Mouse (Mus musculus): ENCODE results near the gene Slc7a1. TPM values are rescaled to one million over a fixed set of nuclear protein-coding genes. Genes with fewer than 3 reads are reported as not detected.

Gene Slc7a1
- polyA plus RNA-seq, 2 experiments = 8.1 to 22.5 TPM

DNA sequence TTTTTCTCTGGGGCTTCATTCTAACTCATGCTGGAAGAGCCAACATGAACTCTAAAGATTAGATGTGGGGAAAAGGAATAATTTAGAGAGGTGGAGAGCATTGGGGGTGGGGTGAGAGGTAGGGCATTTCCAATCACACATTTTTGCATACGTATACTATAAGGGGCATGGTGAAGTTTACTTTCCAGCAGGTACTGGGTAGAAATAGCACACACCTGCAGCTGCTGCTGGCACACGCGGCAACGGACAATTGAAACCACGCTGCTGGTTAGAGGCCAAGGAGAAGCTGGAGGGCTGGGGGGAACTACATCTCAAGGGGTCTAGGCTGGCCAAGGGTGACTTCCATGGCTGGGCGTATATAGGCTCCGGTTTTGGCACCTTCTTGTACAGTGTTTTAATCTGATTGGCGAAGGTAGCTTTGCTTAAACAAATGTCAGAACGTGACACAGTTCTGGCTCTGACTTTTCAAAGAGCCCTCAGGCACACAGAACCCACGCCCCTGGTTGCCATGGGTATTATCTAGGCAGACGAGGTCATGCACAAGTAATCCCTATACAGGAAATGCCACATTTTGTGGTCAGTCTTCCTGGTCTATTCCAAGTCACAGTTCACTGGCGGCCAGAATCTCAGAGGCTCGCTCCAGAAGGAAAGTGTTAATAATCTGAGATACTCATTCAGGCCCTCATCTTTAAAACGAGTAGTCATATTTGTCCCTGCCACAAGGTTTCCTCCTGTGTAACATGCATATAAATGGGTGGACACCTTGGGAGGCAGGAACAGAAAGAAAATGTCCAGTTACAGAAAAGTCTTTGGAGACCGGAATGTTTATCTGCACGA lies 38.6 kb downstream of the Slc7a1 start:
- ATAC-seq (ENCODE audit: low FRiP score, low read depth) (no peak), DNase-seq (ENCODE audit: low spot score) (no peak)
- Histone ChIP-seq H3K27me3 (ENCODE audit: control insufficient read depth, insufficient read depth, low read length) (no peaks in the 10 kb centered on the region), H3K4me2 (replicated peaks; ENCODE audit: low read depth, low read length, severe bottlenecking) (no peak overlapping the region), H3K9ac (ENCODE audit: low read depth, low read length, severe bottlenecking) (no peak overlapping the region), H3K36me3 (ENCODE audit: control insufficient read depth, insufficient read depth, low read length) (no peaks in the 10 kb centered on the region), H3K4me1 (ENCODE audit: control insufficient read depth, insufficient read depth, low read length) (peaks cover 9% of the 10 kb centered on the region), H3K27ac (replicated peaks; ENCODE audit: low read depth, low read length) (no peak overlapping the region), H3K4me3 (replicated peaks; ENCODE audit: low read length) (no peak overlapping the region), H3K9me3 (ENCODE audit: control insufficient read depth, low read length) (no peaks in the 10 kb centered on the region)
- 54% methylated on average over 16 of the region's 16 CpGs for WGBS
- no peak for TF ChIP-seq POLR2A (IDR thresholded peaks at IDR 0.05; ENCODE audit: borderline replicate concordance, extremely low read depth, insufficient read depth, insufficient read length)

DNA sequence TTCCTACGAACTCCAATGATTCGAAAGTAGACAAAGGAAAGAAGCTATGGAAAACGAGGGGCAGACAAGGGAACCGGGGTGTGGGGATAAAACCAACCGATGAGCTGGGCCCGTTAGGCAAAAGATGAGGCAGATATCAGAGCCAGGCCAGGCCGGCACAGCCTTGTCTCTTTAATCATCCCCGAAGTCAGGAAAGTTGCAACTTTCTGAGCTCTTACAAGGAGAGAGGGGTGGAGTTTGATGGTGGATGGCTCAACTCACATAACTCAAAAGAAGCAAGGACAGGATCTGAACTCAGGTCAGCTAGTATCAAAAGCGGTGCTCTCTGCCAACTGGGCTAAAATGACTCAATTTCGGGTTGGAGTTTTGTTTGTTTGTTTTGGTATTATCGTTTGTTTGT lies 40.6 kb downstream of the Slc7a1 start:
- Histone ChIP-seq H3K4me3 (replicated peaks; ENCODE audit: low read length) (no peak overlapping the region), H3K4me1 (ENCODE audit: control insufficient read depth, insufficient read depth, low read length) (peaks cover 9% of the 10 kb centered on the region), H3K4me2 (replicated peaks; ENCODE audit: low read depth, low read length, severe bottlenecking) (no peak overlapping the region), H3K27me3 (ENCODE audit: control insufficient read depth, insufficient read depth, low read length) (no peaks in the 10 kb centered on the region), H3K9me3 (ENCODE audit: control insufficient read depth, low read length) (no peaks in the 10 kb centered on the region), H3K9ac (ENCODE audit: low read depth, low read length, severe bottlenecking) (no peak overlapping the region), H3K27ac (replicated peaks; ENCODE audit: low read depth, low read length) (no peak overlapping the region), H3K36me3 (ENCODE audit: control insufficient read depth, insufficient read depth, low read length) (no peaks in the 10 kb centered on the region)
- ATAC-seq (ENCODE audit: low FRiP score, low read depth) (no peak), DNase-seq (ENCODE audit: low spot score) (no peak)
- no peak for TF ChIP-seq POLR2A (IDR thresholded peaks at IDR 0.05; ENCODE audit: borderline replicate concordance, extremely low read depth, insufficient read depth, insufficient read length)
- 91% methylated on average over 11 of the region's 11 CpGs for WGBS

DNA sequence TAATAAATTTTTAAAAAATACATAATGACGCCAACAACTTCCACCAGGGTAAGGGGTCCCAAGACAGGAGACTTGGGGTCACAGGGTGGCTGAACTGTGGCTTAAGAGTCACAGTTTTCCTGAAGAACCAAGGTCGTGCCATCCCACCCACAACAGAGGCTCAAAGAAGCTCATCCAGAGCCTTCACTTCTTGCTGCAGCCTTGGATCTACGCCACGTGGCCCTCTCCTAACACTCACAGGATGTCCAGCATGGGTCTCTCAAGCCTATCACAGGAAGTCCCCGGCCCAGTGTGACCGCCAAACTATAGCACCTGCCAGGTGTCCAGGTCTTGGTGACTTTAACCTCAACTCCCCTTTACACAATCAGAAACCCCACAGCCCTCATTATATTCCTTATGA lies 42.5 kb downstream of the Slc7a1 start:
- H3K27me3 ChIP-seq (ENCODE audit: control insufficient read depth, insufficient read depth, low read length) = no peaks in the 10 kb centered on the region
- ATAC-seq (ENCODE audit: low FRiP score, low read depth) (no peak), DNase-seq (ENCODE audit: low spot score) (no peak)
- no peaks in the 10 kb centered on the region for H3K36me3 ChIP-seq (ENCODE audit: control insufficient read depth, insufficient read depth, low read length)
- no peak overlapping the region for H3K9ac ChIP-seq (ENCODE audit: low read depth, low read length, severe bottlenecking)
- no peak overlapping the region for H3K4me2 ChIP-seq (replicated peaks; ENCODE audit: low read depth, low read length, severe bottlenecking)
- TF ChIP-seq POLR2A (IDR thresholded peaks at IDR 0.05; ENCODE audit: borderline replicate concordance, extremely low read depth, insufficient read depth, insufficient read length) = no peak
- WGBS = 97% methylated on average over 6 of the region's 6 CpGs
- no peaks in the 10 kb centered on the region for H3K9me3 ChIP-seq (ENCODE audit: control insufficient read depth, low read length)
- H3K4me3 ChIP-seq (replicated peaks; ENCODE audit: low read length) = no peak overlapping the region
- H3K4me1 ChIP-seq (ENCODE audit: control insufficient read depth, insufficient read depth, low read length) = peaks cover 6% of the 10 kb centered on the region
- no peak overlapping the region for H3K27ac ChIP-seq (replicated peaks; ENCODE audit: low read depth, low read length)

DNA sequence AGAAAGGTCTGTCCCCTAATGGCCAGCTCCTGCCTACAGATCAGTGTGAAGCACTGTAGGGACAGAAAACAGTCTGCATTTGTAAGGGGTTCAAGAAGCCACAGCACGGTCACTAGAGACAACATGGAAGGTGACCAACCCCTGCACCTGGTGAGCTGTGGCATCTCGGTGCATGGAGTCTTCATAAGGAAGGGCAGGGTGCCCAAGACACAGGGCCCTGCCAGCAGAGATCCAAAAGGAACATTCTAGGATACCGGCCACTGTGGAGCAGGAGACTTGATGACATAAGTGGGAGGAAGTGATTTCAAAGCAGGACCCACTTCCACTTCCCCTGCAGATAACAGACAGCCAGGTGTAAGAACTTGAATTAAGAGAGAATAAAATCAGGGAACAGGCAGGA lies 43.9 kb downstream of the Slc7a1 start:
- no peak overlapping the region for H3K27ac ChIP-seq (replicated peaks; ENCODE audit: low read depth, low read length)
- DNase-seq (ENCODE audit: low spot score) = no peak
- 92% methylated on average over 3 of the region's 3 CpGs for WGBS
- no peak overlapping the region for H3K4me2 ChIP-seq (replicated peaks; ENCODE audit: low read depth, low read length, severe bottlenecking)
- H3K9ac ChIP-seq (ENCODE audit: low read depth, low read length, severe bottlenecking) = no peak overlapping the region
- ATAC-seq (ENCODE audit: low FRiP score, low read depth) = no peak
- H3K36me3 ChIP-seq (ENCODE audit: control insufficient read depth, insufficient read depth, low read length) = no peaks in the 10 kb centered on the region
- no peaks in the 10 kb centered on the region for H3K27me3 ChIP-seq (ENCODE audit: control insufficient read depth, insufficient read depth, low read length)
- no peak for TF ChIP-seq POLR2A (IDR thresholded peaks at IDR 0.05; ENCODE audit: borderline replicate concordance, extremely low read depth, insufficient read depth, insufficient read length)
- 0 out of 2 replicates have a peak, but pooled peaks cover under 1% of the 10 kb centered on the region for H3K4me1 ChIP-seq (ENCODE audit: control insufficient read depth, insufficient read depth, low read length)
- H3K9me3 ChIP-seq (ENCODE audit: control insufficient read depth, low read length) = no peaks in the 10 kb centered on the region
- H3K4me3 ChIP-seq (replicated peaks; ENCODE audit: low read length) = no peak overlapping the region

DNA sequence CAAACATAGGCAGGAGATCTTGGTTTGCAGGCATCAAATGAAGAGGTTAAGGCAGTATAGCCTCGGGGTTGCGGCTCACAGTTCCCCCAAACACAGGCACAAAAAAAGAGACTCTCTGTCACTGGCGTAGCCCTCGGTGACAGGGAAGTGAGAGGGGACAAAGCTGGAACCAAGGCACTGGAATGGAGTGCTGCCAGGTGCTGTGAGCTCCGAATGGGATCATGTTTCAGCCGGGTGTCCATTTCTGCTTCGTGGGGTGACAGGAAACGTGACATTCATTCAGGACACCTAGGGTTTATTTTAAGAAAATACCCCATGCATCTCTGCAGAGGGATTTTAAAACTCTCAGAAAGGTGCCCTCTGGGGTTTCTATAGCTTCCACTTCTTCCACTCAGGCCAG lies 45.2 kb downstream of the Slc7a1 start:
- H3K4me3 ChIP-seq (replicated peaks; ENCODE audit: low read length) = no peak overlapping the region
- no peaks in the 10 kb centered on the region for H3K36me3 ChIP-seq (ENCODE audit: control insufficient read depth, insufficient read depth, low read length)
- no peak for DNase-seq (ENCODE audit: low spot score)
- no peaks in the 10 kb centered on the region for H3K27me3 ChIP-seq (ENCODE audit: control insufficient read depth, insufficient read depth, low read length)
- no peak overlapping the region for H3K9ac ChIP-seq (ENCODE audit: low read depth, low read length, severe bottlenecking)
- no peak for ATAC-seq (ENCODE audit: low FRiP score, low read depth)
- no peak for TF ChIP-seq POLR2A (IDR thresholded peaks at IDR 0.05; ENCODE audit: borderline replicate concordance, extremely low read depth, insufficient read depth, insufficient read length)
- 49% methylated on average over 8 of the region's 8 CpGs for WGBS
- H3K4me2 ChIP-seq (replicated peaks; ENCODE audit: low read depth, low read length, severe bottlenecking) = no peak overlapping the region
- H3K9me3 ChIP-seq (ENCODE audit: control insufficient read depth, low read length) = no peaks in the 10 kb centered on the region
- no peak overlapping the region for H3K27ac ChIP-seq (replicated peaks; ENCODE audit: low read depth, low read length)
- peaks cover 7% of the 10 kb centered on the region; the same call in 1 of the 2 replicates for H3K4me1 ChIP-seq (ENCODE audit: control insufficient read depth, insufficient read depth, low read length)

Data from limb, embryonic 14.5 days (tissue).